Mouse (Mus musculus): ENCODE results near the gene Zfhx3. TPM values are rescaled to one million over a fixed set of nuclear protein-coding genes. Genes with fewer than 3 reads are reported as not detected.

Zfhx3 gene
- polyA plus RNA-seq, 1 experiment from 2014 or later = 44.7 TPM

GRCm38 (mm10) chr8:108361402-108361801 lies 419.0 kb downstream of the Zfhx3 start:
- H3K27ac ChIP-seq (ENCODE audit: low read length) = no peak overlapping the region
- 36% methylated on average over 4 of the region's 4 CpGs for WGBS
- no peak overlapping the region for H3K9ac ChIP-seq (ENCODE audit: low read depth, low read length)
- no peaks in the 10 kb centered on the region for H3K27me3 ChIP-seq (ENCODE audit: control insufficient read depth, insufficient read depth, low read depth, low read length)
- ATAC-seq = no peak
- H3K4me2 ChIP-seq (ENCODE audit: low read length) = no peak overlapping the region
- H3K4me3 ChIP-seq (ENCODE audit: low read depth, low read length) = no peak overlapping the region
- H3K9me3 ChIP-seq (replicated peaks; ENCODE audit: control insufficient read depth, low read length, poor library complexity, severe bottlenecking) = no peaks in the 10 kb centered on the region
- no peaks in the 10 kb centered on the region for H3K36me3 ChIP-seq (ENCODE audit: control insufficient read depth, insufficient read depth, low read length)
- H3K4me1 ChIP-seq (ENCODE audit: control insufficient read depth, insufficient read depth, low read length) = no peaks in the 10 kb centered on the region

- 80% methylated on average over 9 of the region's 9 CpGs for WGBS
- no peaks in the 10 kb centered on the region for H3K36me3 ChIP-seq (ENCODE audit: control insufficient read depth, insufficient read depth, low read length)
- H3K4me1 ChIP-seq (ENCODE audit: control insufficient read depth, insufficient read depth, low read length) = no peaks in the 10 kb centered on the region
- H3K9me3 ChIP-seq (replicated peaks; ENCODE audit: control insufficient read depth, low read length, poor library complexity, severe bottlenecking) = no peaks in the 10 kb centered on the region
- H3K27me3 ChIP-seq (ENCODE audit: control insufficient read depth, insufficient read depth, low read depth, low read length) = no peaks in the 10 kb centered on the region
- H3K27ac ChIP-seq (ENCODE audit: low read length) = no peak overlapping the region
- H3K4me3 ChIP-seq (ENCODE audit: low read depth, low read length) = no peak overlapping the region
- ATAC-seq = no peak
- no peak overlapping the region for H3K9ac ChIP-seq (ENCODE audit: low read depth, low read length)
- H3K4me2 ChIP-seq (ENCODE audit: low read length) = no peak overlapping the region
Measured at GRCm38 (mm10) chr8:108362421-108362820, 420.0 kb downstream of the Zfhx3 start.

DNA sequence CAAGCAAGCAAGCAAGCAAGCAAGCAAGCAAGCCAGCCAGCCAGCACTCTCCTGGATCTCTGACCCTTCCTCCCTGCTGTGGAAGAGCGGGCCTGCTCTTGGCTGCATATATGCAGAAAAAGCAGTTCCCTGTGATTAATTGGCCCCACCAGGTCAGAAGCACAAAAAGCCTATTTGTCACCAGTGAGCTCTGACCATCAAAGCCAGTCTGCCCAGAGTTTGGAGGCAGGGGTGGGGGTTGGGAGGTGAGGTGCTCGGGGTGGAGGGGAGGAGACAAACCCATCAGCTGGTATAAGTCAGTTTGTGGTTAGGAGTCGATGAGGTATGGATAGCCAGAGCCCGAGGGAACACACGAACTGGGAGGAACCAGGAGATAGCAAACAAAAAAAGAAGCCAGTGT lies 421.0 kb downstream of the Zfhx3 start:
- H3K27ac ChIP-seq (ENCODE audit: low read length) = no peak overlapping the region
- H3K36me3 ChIP-seq (ENCODE audit: control insufficient read depth, insufficient read depth, low read length) = no peaks in the 10 kb centered on the region
- no peaks in the 10 kb centered on the region for H3K4me1 ChIP-seq (ENCODE audit: control insufficient read depth, insufficient read depth, low read length)
- no peak overlapping the region for H3K4me3 ChIP-seq (ENCODE audit: low read depth, low read length)
- H3K9me3 ChIP-seq (replicated peaks; ENCODE audit: control insufficient read depth, low read length, poor library complexity, severe bottlenecking) = no peaks in the 10 kb centered on the region
- no peak overlapping the region for H3K9ac ChIP-seq (ENCODE audit: low read depth, low read length)
- no peaks in the 10 kb centered on the region for H3K27me3 ChIP-seq (ENCODE audit: control insufficient read depth, insufficient read depth, low read depth, low read length)
- ATAC-seq = no peak
- 25% methylated on average over 5 of the region's 5 CpGs for WGBS
- no peak overlapping the region for H3K4me2 ChIP-seq (ENCODE audit: low read length)

DNA sequence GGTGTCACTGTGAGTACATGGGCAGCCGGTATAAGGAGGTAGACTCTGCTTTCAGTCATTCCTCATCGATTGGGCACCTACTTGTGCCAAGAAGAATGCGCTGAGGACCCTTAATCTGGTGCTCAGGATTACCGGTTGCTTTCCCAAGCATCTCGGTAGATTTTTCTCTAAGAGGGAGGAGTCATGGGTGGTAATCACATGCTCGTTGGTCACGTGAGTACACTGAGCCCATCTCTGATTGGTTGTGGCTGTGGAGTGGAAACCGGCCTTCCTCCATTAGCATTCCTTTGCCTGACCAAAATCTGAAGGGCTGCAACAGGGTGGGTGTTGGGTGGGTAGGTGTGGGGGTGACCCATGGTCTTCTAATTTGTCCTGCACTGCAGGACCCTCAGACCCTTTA lies 421.4 kb downstream of the Zfhx3 start:
- Histone ChIP-seq H3K4me1 (ENCODE audit: control insufficient read depth, insufficient read depth, low read length) (peaks cover 1% of the 10 kb centered on the region; the same call in 1 of the 2 replicates), H3K27me3 (ENCODE audit: control insufficient read depth, insufficient read depth, low read depth, low read length) (no peaks in the 10 kb centered on the region), H3K27ac (ENCODE audit: low read length) (no peak overlapping the region), H3K4me3 (ENCODE audit: low read depth, low read length) (no peak overlapping the region), H3K9me3 (replicated peaks; ENCODE audit: control insufficient read depth, low read length, poor library complexity, severe bottlenecking) (no peaks in the 10 kb centered on the region), H3K4me2 (ENCODE audit: low read length) (no peak overlapping the region), H3K36me3 (ENCODE audit: control insufficient read depth, insufficient read depth, low read length) (no peaks in the 10 kb centered on the region), H3K9ac (ENCODE audit: low read depth, low read length) (no peak overlapping the region)
- no peak for ATAC-seq
- WGBS = 69% methylated on average over 8 of the region's 8 CpGs

DNA sequence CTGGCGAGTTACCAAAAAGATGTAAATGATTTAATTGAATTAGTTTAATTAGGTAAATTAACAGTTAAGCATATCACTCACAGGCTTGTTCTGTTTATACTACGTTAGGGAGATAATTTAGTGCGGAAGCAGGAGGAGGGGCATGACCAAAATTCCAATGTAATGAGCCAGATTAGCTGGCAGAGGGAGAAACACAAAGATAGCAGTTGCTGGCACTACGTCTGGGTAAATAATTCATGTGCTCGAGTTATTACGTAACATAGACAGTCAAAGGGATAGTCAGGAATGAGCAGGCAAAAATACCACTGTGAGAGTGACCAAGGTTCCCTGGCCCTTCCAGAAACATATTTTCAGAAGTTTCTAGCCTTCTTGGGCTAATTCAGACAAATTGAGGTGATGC lies 426.6 kb downstream of the Zfhx3 start:
- Histone ChIP-seq H3K9me3 (replicated peaks; ENCODE audit: control insufficient read depth, low read length, poor library complexity, severe bottlenecking) (no peaks in the 10 kb centered on the region), H3K4me1 (ENCODE audit: control insufficient read depth, insufficient read depth, low read length) (peaks cover 8% of the 10 kb centered on the region), H3K36me3 (ENCODE audit: control insufficient read depth, insufficient read depth, low read length) (no peaks in the 10 kb centered on the region), H3K27ac (ENCODE audit: low read length) (no peak overlapping the region), H3K4me2 (ENCODE audit: low read length) (no peak overlapping the region), H3K9ac (ENCODE audit: low read depth, low read length) (no peak overlapping the region), H3K27me3 (ENCODE audit: control insufficient read depth, insufficient read depth, low read depth, low read length) (no peaks in the 10 kb centered on the region), H3K4me3 (ENCODE audit: low read depth, low read length) (no peak overlapping the region)
- 28% methylated on average over 6 of the region's 6 CpGs for WGBS
- no peak for ATAC-seq

- H3K9me3 ChIP-seq (replicated peaks; ENCODE audit: control insufficient read depth, low read length, poor library complexity, severe bottlenecking) = no peaks in the 10 kb centered on the region
- no peak for ATAC-seq
- no peak overlapping the region for H3K9ac ChIP-seq (ENCODE audit: low read depth, low read length)
- H3K27ac ChIP-seq (ENCODE audit: low read length) = no peak overlapping the region
- no peaks in the 10 kb centered on the region for H3K36me3 ChIP-seq (ENCODE audit: control insufficient read depth, insufficient read depth, low read length)
- no peaks in the 10 kb centered on the region for H3K27me3 ChIP-seq (ENCODE audit: control insufficient read depth, insufficient read depth, low read depth, low read length)
- no peak overlapping the region for H3K4me3 ChIP-seq (ENCODE audit: low read depth, low read length)
- WGBS = 93% methylated on average over 6 of the region's 6 CpGs
- H3K4me2 ChIP-seq (ENCODE audit: low read length) = no peak overlapping the region
- H3K4me1 ChIP-seq (ENCODE audit: control insufficient read depth, insufficient read depth, low read length) = peaks cover 8% of the 10 kb centered on the region
Measured at GRCm38 (mm10) chr8:108370731-108371130, 428.3 kb downstream of the Zfhx3 start.

GRCm38 (mm10) chr8:108373046-108373445 lies 430.6 kb downstream of the Zfhx3 start:
- Histone ChIP-seq H3K9ac (ENCODE audit: low read depth, low read length) (no peak overlapping the region), H3K9me3 (replicated peaks; ENCODE audit: control insufficient read depth, low read length, poor library complexity, severe bottlenecking) (no peaks in the 10 kb centered on the region), H3K4me1 (ENCODE audit: control insufficient read depth, insufficient read depth, low read length) (peaks cover 8% of the 10 kb centered on the region), H3K27ac (ENCODE audit: low read length) (no peak overlapping the region), H3K4me3 (ENCODE audit: low read depth, low read length) (no peak overlapping the region), H3K4me2 (ENCODE audit: low read length) (no peak overlapping the region), H3K27me3 (ENCODE audit: control insufficient read depth, insufficient read depth, low read depth, low read length) (no peaks in the 10 kb centered on the region), H3K36me3 (ENCODE audit: control insufficient read depth, insufficient read depth, low read length) (no peaks in the 10 kb centered on the region)
- ATAC-seq = no peak
- WGBS = 15% methylated on average over 7 of the region's 7 CpGs

- Histone ChIP-seq H3K4me3 (ENCODE audit: low read depth, low read length) (no peak overlapping the region), H3K4me1 (ENCODE audit: control insufficient read depth, insufficient read depth, low read length) (no peaks in the 10 kb centered on the region), H3K9ac (ENCODE audit: low read depth, low read length) (no peak overlapping the region), H3K4me2 (ENCODE audit: low read length) (no peak overlapping the region), H3K27ac (ENCODE audit: low read length) (no peak overlapping the region), H3K9me3 (replicated peaks; ENCODE audit: control insufficient read depth, low read length, poor library complexity, severe bottlenecking) (no peaks in the 10 kb centered on the region), H3K27me3 (ENCODE audit: control insufficient read depth, insufficient read depth, low read depth, low read length) (no peaks in the 10 kb centered on the region), H3K36me3 (ENCODE audit: control insufficient read depth, insufficient read depth, low read length) (no peaks in the 10 kb centered on the region)
- no peak for ATAC-seq
- 64% methylated on average over 2 of the region's 2 CpGs for WGBS
Measured at GRCm38 (mm10) chr8:108378036-108378435, 435.6 kb downstream of the Zfhx3 start.

- Histone ChIP-seq H3K4me2 (ENCODE audit: low read length) (no peak overlapping the region), H3K4me3 (ENCODE audit: low read depth, low read length) (no peak overlapping the region), H3K9me3 (replicated peaks; ENCODE audit: control insufficient read depth, low read length, poor library complexity, severe bottlenecking) (no peaks in the 10 kb centered on the region), H3K9ac (ENCODE audit: low read depth, low read length) (no peak overlapping the region), H3K27ac (ENCODE audit: low read length) (no peak overlapping the region), H3K36me3 (ENCODE audit: control insufficient read depth, insufficient read depth, low read length) (no peaks in the 10 kb centered on the region), H3K4me1 (ENCODE audit: control insufficient read depth, insufficient read depth, low read length) (peaks cover 16% of the 10 kb centered on the region), H3K27me3 (ENCODE audit: control insufficient read depth, insufficient read depth, low read depth, low read length) (no peaks in the 10 kb centered on the region)
- WGBS = 56% methylated on average over 4 of the region's 4 CpGs
- ATAC-seq = no peak
Measured at GRCm38 (mm10) chr8:108383121-108383520, 440.7 kb downstream of the Zfhx3 start.

Data from midbrain, embryonic 16.5 days (tissue).